ENCODE assay signal across 7 mouse cellular contexts in genomic region chr14:120805816-120806552, GRCm38 (mm10).
A peak's percentile ranks its signal among the peaks of the same experiment; 100 is the strongest.
DNase-seq lines count a peak whose midpoint lies in the region; ATAC-seq lines count a peak whose summit lies in the region.
"Not testable (repeated sequence)": the region's sequence is repeated elsewhere in the genome, so short reads cannot be mapped to it uniquely, and the experiment has no call there.

No protein-coding gene starts in this region.

- not testable (repeated sequence) for H3K4me3 ChIP-seq in heart, embryonic 11.5 days (ENCODE audit: low read depth, low read length); hindbrain, embryonic 14.5 days (replicated peaks; ENCODE audit: low read length); kidney, embryonic 16.5 days (ENCODE audit: low read length); limb, embryonic 13.5 days; lung, embryonic 16.5 days (ENCODE audit: low read length); midbrain, embryonic 10.5 days

- H3K36me3 ChIP-seq in heart, embryonic 11.5 days (ENCODE audit: control insufficient read depth, insufficient read depth, low read length); hindbrain, embryonic 14.5 days (replicated peaks; ENCODE audit: control insufficient read depth, insufficient read depth); kidney, embryonic 16.5 days (ENCODE audit: insufficient read depth, low read length); limb, embryonic 13.5 days; lung, embryonic 16.5 days (ENCODE audit: control insufficient read depth, insufficient read depth, low read length); midbrain, embryonic 10.5 days: not testable (repeated sequence)

- WGBS in heart, embryonic 11.5 days (ENCODE audit: insufficient replicate concordance): 37% methylated on average over 12 of the region's 12 CpGs
- WGBS in hindbrain, embryonic 14.5 days: 56% methylated on average over 12 of the region's 12 CpGs
- WGBS in kidney, embryonic 16.5 days: 48% methylated on average over 12 of the region's 12 CpGs
- WGBS in limb, embryonic 13.5 days: 47% methylated on average over 12 of the region's 12 CpGs
- WGBS in lung, embryonic 16.5 days: 31% methylated on average over 12 of the region's 12 CpGs
- WGBS in midbrain, embryonic 10.5 days: 51% methylated on average over 12 of the region's 12 CpGs

- H3K27me3 ChIP-seq in heart, embryonic 11.5 days (ENCODE audit: control insufficient read depth, insufficient read depth, low read length); hindbrain, embryonic 14.5 days (ENCODE audit: control insufficient read depth, insufficient read depth, low read length); kidney, embryonic 16.5 days (ENCODE audit: insufficient read depth, low read length); limb, embryonic 13.5 days; lung, embryonic 16.5 days (ENCODE audit: control insufficient read depth, insufficient read depth, low read depth, low read length); midbrain, embryonic 10.5 days (ENCODE audit: low read depth, poor library complexity, severe bottlenecking): not testable (repeated sequence)

- H3K4me1 ChIP-seq in heart, embryonic 11.5 days (ENCODE audit: control insufficient read depth, insufficient read depth, low read length); hindbrain, embryonic 14.5 days (replicated peaks; ENCODE audit: control insufficient read depth, insufficient read depth, low read length); lung, embryonic 16.5 days (replicated peaks; ENCODE audit: control insufficient read depth, insufficient read depth, low read length): not testable (repeated sequence)
- peaks cover 15% of the 10 kb centered on the region for H3K4me1 ChIP-seq in kidney, embryonic 16.5 days (ENCODE audit: insufficient read depth, low read length)
- peaks cover 16% of the 10 kb centered on the region for H3K4me1 ChIP-seq in limb, embryonic 13.5 days
- H3K4me1 ChIP-seq in midbrain, embryonic 10.5 days: peaks cover 39% of the 10 kb centered on the region

- not testable (repeated sequence) for DNase-seq in hindbrain, embryonic 14.5 days (ENCODE audit: low spot score); midbrain, embryonic 10.5 days (ENCODE audit: low spot score)

- peak; percentile 42; the same call in 1 of the 2 replicates for ATAC-seq in common myeloid progenitor, adult 5-6 weeks (replicated peaks; ENCODE audit: low read depth, poor library complexity, severe bottlenecking)
- ATAC-seq in heart, embryonic 11.5 days (replicated peaks; ENCODE audit: insufficient number of reproducible peaks, low FRiP score, low TSS enrichment): 0 out of 2 replicates have a peak, but pooled peaks have one; percentile 10
- ATAC-seq in hindbrain, embryonic 14.5 days (ENCODE audit: low FRiP score): 0 out of 2 replicates have a peak, but pooled peaks have one; percentile 15
- peak; percentile 49 for ATAC-seq in kidney, embryonic 16.5 days (ENCODE audit: low FRiP score, low TSS enrichment)
- not testable (repeated sequence) for ATAC-seq in limb, embryonic 13.5 days (ENCODE audit: low FRiP score, low read depth)
- ATAC-seq in lung, embryonic 16.5 days (ENCODE audit: low read depth): peak; percentile 39

- H3K27ac ChIP-seq in heart, embryonic 11.5 days (ENCODE audit: low read depth, low read length); hindbrain, embryonic 14.5 days; limb, embryonic 13.5 days: not testable (repeated sequence)
- H3K27ac ChIP-seq in kidney, embryonic 16.5 days (ENCODE audit: low read length): peak overlapping the region; percentile 41
- peak overlapping the region; percentile 93 for H3K27ac ChIP-seq in lung, embryonic 16.5 days (ENCODE audit: low read length)
- H3K27ac ChIP-seq in midbrain, embryonic 10.5 days (replicated peaks): peak overlapping the region; percentile 84

- not testable (repeated sequence) for H3K9ac ChIP-seq in heart, embryonic 11.5 days (ENCODE audit: low read depth, low read length); hindbrain, embryonic 14.5 days; kidney, embryonic 16.5 days (replicated peaks; ENCODE audit: low read length); limb, embryonic 13.5 days; lung, embryonic 16.5 days (ENCODE audit: low read length)

- H3K4me2 ChIP-seq in heart, embryonic 11.5 days; hindbrain, embryonic 14.5 days (replicated peaks); kidney, embryonic 16.5 days (replicated peaks; ENCODE audit: low read depth, low read length): not testable (repeated sequence)
- peak overlapping the region; percentile 11; the same call in 1 of the 2 replicates for H3K4me2 ChIP-seq in limb, embryonic 13.5 days (replicated peaks)
- peak overlapping the region; percentile 5; the same call in 1 of the 2 replicates for H3K4me2 ChIP-seq in lung, embryonic 16.5 days (ENCODE audit: low read depth, low read length)

- not testable (repeated sequence) for H3K9me3 ChIP-seq in heart, embryonic 11.5 days (replicated peaks; ENCODE audit: control insufficient read depth, low read length); hindbrain, embryonic 14.5 days (ENCODE audit: control insufficient read depth, low read length); kidney, embryonic 16.5 days (ENCODE audit: low read length); limb, embryonic 13.5 days; lung, embryonic 16.5 days (ENCODE audit: control insufficient read depth, low read length); midbrain, embryonic 10.5 days (replicated peaks)
